Mouse (Mus musculus) megakaryocyte progenitor cell, adult 5-6 weeks (primary cell): ENCODE data around the gene Calcr. TPM values are rescaled to one million over a fixed set of nuclear protein-coding genes. Genes with fewer than 3 reads are reported as not detected.
"Not testable (repeated sequence)": the region's sequence is repeated elsewhere in the genome, so short reads cannot be mapped to it uniquely, and the experiment has no call there.

Source experiments
- ATAC-seq: replicated peaks from 2 replicates; pipeline ENCODE4 v1.8.0; 2016; ENCODE audit warnings: mild to moderate bottlenecking, moderate TSS enrichment, inconsistent platforms; ENCODE audit not compliant: poor library complexity
- total RNA-seq, 2 experiments: library from RNA; stranded (forward) in 1 of 2; stranded (reverse) in 1 of 2; fragments of 157-497, 149-512 nt in 1 of 2; fragments of 200-1000 nt in 1 of 2; gene quantifications; 2 replicates each; pipeline versions ENCODE4 v1.2.3 to v1.2.4; 2015 to 2017

Calcr gene
- total RNA-seq (2015): not detected in 2 replicates
- total RNA-seq (2017): not detected in 2 replicates

DNA sequence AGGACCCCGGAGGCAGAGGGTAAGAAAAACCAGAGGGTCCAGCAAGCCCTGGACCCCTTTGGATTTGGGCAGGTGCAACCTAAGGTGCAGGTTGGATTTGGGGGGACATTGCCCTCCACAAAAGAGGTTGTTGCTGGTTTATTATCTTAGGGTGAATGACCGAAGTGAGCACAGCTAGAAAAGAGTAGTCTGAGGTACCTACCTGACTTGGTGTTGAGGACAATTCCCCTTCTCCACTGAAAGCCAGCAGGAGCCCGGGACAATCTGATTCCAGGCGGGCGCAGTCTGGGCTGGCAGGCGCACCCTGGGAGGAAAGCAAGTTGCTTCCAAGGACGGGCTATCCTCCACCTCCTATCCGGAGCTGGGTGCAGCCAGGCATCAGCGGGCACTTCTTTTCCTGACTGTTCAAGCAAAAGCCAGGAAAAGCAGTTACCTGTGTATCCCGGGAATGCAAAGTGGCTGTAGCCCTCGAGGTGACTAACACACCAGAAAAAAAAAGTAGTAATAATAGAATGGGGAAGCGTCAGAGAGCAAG is at the start of gene Calcr:
Gene Calcr (minus strand): TSS at position 485 of the 535 bp plus-strand sequence.
- ATAC-seq: no peak

DNA sequence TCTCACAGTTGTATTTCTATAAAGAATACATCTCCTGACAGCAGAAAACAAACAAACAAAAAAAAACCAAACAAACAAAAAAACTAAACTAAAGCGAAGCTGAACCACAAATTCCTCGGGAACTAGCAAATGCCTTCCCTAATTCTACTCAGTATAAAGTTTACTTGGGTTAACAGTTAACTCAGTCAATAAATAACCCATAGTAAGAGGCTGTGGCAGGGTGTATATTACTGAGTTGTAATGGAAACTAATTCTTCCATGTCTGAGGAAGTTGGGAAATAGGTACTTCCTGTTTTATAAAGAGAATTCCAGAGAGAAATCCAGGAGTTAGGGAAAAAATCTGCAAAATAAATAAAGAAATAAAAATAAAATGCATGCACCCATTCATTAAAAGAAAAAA is 3.0 kb upstream of the Calcr start:
- ATAC-seq: no peak

DNA sequence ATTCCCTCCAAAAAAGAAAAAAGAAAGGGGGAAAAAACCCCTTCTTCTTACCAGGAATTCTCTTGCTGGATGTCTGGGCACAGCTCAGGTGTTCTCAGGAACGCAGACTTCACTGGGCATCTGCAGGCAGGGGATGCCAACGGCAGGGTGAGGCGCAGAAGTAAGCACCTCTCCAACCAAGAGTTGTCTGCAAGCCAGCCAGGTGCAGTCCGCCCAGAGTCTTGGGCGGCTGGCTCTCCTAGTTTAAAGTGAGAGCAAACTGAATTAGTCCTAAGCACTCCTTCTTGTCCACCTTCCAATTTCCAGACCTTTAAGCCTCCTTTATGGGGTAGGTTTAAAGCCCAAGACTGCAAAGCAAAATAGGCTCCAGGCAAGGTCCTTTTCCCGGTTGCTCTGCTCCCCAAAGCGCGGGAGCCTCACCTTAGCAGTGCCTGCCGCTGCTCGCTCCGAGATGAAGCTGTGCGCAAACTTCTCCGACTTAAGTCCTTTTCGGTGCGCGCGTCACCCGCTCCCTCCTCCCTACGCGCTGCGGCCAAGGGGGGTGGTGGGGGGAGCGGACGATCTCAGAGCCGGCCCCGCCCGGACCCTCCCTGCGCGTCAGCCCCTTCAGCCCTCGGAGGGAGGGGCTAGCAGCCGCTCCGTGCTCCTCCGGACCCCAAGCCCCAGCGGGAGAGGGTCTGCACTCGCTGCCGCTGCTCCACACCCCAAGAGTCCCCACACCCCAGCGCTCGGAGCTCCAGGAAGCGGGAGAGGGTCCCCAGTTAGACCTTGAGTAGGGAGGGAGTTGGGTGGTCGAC is 1.1 kb downstream of the Calcr start:
- 0 out of 2 replicates have a peak, but pooled peaks have one; percentile 31 for ATAC-seq

DNA sequence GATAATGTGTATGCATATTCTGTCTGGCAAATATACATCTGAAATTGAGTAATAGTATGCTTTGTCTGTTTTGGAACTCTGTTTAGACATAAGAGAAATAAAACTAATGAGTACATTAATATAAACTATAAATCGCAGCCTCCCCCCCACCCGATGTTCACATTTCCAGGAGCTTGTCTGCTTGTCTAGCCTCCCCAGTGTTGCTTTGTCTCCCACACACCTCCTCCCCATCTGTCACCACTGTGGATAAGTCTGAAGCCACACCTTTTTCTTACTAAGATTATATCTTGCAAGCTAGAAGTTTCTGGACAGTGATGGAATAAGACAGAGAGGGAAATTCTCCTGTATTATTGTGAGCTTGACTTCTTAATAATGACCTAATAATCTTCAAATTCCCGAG is 12.9 kb downstream of the Calcr start:
- no peak for ATAC-seq

DNA sequence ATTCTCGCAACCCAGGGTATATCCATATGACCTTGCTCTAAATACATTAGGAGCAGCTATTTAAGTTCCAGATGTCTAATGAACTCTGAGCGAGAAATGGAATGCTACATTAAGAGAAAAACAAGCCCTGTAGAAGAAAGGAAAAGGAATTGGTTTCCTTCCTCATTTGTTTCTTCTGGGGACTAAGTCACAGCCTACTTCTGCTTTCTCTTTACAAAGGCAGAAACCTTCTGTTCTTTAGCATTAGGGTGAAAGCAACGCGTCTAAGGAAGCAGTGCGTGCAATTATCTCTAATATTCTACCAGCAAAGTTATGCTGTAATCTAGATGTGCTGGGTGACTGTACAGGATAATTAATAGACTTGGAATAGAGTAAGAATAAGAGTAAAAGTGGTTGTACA is 14.9 kb downstream of the Calcr start:
- ATAC-seq: peak; percentile 76

DNA sequence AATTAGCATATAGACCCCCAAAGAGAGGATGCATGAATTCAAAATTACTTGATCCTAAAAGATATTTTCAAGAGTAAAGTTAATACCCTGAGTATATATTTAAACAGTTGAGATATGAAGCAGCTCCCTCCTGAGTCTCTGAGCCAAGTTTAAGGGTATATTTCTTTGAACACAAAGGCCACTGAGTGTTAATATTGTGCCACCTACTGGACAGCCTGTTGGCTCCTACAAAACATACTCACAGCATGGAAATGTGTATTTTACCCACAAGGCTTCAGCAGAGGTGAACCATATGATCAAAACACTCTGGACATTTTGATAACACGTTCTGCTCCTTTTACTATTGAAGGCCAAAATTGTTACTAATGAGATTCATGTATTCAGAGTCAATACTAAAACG is 19.0 kb downstream of the Calcr start:
- ATAC-seq: peak; percentile 76

DNA sequence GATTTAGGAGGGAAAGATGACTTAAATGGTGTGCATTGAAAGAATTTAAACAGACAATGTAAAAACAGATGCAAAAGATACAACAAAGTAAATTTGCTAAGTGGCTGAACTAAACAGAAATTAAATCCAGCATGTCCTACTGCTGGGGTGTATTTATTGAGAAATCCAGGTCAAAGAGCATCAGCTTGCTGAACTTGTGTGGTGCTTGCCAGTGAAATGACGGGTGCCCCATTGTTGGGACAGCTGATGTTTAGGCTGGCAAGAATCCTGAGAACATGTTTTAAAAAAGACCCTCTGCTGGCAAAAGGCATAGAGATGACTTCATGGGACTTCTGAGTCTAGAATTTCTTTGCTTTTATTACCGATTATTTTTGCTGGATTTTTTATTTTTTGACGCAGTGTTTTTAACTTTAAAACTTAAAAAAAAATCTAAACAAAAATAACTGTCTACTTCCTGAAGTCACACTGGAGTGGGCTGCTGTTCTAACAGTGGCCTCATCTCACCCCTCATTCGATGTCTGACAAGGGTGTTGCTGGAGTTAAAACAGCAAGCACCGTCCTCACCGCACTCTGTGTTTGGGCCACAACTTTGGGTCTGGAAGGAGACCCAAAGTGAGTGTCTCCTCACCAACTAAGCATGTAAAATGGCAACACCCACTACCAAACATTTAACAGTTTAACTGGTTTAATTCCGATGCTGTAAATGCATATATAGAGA is 22.4 kb downstream of the Calcr start:
- ATAC-seq: no peak

DNA sequence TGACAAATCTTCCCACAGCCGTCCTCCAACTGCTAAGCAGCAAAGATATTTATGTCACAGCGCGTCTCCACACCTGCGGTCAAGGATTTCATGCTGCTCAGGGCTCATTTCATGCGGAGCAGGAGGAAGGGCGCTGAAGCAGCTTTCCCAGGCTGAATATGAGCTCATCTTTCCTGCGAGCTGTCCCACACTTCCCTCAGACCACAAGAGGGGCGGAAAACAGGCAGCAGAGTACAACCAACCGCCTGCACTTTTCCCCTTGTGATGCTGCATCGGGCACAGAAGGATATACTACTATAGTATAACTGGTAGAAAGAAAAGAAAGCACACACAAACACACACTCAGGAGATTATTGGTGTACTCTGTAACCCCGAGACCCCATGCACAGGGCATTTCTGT is 23.2 kb downstream of the Calcr start:
- no peak for ATAC-seq

DNA sequence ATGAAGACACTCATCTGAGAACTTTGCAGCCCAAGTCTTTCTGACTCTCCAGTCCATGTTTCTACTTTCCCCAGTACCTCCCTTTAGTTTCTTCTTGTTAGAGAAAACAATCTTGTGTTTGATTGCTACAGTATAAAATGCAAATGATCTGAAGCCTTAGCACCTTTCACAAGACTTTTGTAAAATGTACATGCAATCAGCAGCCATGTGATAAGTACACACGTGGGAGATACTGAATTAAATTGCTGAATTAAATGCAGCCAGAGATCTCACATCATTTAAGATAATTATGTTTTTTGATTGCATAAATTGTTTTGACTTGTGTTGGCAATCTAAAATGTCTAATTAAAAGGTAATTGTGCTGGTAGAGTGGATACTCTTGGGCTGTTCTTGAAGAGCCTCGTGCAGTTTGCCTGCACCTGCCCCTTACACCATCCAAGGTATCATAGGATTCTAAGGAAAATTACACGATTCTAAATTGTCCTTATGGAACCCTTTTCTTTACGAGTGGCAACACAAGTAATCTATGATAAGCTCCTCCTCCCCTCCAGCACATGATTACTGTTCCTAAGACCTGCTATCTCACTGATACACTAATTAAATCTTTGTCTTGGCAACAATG is 34.2 kb downstream of the Calcr start:
- no peak for ATAC-seq

DNA sequence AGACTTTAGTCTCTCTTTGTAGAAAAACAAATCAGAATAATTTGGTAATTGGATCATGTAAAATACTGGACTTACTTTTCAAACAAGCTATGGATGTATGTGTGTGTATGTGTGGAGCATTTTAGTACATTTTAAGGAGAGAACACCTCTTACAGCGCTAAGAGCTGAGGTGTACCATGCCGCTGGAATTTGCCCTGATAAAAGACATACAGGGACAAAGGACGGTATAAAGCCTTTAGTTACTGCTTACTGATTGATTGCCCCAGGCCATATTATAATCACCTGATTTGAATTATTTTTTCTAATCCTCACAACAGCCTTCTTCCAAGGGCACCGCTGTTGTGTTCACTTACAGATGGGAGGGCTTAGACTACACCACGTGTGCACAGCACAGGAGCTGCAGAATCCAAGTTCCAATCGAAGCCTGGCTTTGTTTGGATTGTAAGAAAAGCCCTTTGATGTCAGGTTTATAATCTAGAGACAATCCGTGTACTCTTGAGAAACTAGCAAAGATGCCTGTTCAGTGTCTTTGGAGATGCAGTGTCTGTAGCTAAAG is 76.3 kb downstream of the Calcr start:
- no peak for ATAC-seq

DNA sequence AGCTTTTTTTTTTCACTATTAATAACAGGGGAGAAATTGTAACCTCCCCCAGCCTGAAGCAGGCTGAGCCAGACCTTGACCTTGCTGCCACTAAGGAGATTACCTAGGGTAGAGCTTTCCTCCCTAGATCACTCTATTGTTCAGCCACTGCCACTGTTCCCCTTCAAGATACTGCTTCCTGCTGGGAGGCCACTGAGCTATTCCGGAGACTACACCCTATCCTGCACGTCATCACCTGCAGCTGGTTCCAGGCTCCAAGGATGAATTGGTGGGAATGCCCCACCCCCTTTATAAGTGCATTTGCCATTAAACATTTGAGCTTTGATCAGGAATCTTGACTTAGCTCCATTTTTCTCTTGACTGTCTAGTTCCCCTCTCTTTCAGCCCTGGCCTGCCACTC is 86.2 kb downstream of the Calcr start:
- not testable (repeated sequence) for ATAC-seq

DNA sequence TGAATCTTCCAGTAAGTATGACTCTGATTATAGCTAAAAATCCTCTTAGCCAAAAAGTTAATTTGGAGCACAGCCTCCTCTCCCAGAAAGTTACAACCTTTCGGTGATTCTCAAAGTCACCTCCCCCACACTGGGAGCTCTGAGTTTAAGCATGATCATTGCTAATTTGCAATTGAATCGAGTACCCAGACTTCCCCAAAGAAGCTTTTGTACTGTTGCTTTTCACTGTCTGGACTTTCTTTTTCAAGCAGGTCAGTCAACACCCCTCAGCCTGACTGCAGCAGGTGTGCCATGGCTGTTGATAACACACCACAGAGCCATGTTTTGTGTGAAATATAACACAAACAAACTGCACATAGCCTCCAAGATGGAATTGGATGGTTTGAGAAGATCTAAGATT is 86.7 kb downstream of the Calcr start:
- ATAC-seq: no peak

DNA sequence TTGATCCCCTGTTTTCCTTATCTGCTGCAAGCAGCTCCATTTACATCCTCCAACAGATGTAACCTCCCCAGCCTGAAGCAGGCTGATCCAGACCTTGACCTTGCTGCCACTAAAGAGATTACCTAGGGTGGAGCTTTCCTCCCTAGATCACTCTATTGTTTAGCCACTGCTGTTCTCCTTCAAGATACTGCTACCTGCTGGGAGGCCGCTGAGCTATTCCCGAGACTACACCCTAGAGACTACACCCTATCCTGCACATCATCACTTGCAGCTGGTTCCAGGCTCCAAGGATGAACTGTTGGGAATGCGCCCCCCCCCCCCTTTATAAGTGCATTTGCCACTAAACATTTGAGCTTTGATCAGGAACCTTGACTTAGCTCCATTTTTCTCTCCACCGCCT is 92.6 kb downstream of the Calcr start:
- ATAC-seq: not testable (repeated sequence)

DNA sequence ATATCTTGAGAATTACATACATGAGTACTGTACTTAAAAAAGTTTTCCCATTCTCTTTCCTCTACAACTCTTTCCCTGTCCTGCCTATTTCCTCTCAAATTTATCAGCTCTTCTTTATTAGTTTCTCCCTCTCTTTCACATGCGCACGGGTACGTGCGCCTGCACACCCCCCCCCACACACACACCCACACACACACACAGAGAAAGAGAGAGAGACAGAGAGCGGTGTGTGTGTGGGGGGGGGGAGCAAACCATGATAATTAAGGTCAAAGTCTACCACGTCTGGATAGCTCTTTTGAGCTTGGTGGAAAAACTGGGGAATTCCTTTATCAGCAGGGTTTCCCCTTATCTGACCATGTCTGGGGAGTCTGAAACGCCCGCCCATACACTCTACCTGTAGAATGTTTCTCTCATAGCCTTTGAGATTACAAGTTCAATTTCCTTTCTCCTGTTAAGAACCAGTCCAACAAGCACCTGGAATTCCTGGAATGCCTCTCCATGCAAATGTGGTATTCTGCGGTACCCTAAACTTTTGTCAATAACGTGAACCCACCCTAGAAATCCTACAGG is 100.3 kb downstream of the Calcr start:
- no peak for ATAC-seq

DNA sequence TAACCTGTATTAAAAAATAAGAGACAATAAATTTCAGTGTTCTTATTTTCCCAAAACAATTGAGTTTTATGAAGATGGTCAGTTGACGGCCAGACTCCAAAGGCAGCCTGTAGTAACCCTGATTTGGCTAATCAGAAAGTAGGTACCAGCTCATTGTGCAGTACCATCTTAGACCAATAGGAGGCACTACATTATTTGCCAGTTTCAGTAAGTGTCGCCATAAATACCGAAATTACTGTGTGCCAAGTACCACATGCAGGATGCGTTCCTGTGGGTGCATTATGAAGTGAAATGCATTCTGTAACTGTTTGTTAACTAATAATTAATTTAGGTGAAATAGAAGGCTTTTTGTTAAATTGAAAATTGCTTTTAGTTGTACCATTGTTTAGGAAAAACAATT is 106.1 kb downstream of the Calcr start:
- ATAC-seq: no peak

Other genes starting within 250 kb of the Calcr start
- 2.7 and 3.3 TPM in 2 replicates for gene Tfpi2, start 224.2 kb upstream of the Calcr start, total RNA-seq (2015)
- 0.57 and 1.4 TPM in 2 replicates for gene Tfpi2, start 224.2 kb upstream of the Calcr start, total RNA-seq (2017)
- gene Gngt1, start 229.1 kb upstream of the Calcr start, total RNA-seq (2015): not detected in 2 replicates
- gene Gngt1, start 229.1 kb upstream of the Calcr start, total RNA-seq (2017): not detected in 2 replicates
- gene Gng11, start 239.2 kb upstream of the Calcr start, total RNA-seq (2015): 11.2 and 12.3 TPM in 2 replicates
- 6.0 and 6.7 TPM in 2 replicates for gene Gng11, start 239.2 kb upstream of the Calcr start, total RNA-seq (2017)